Mouse (Mus musculus): ENCODE measurements around the gene Ndufc1.

DNA sequence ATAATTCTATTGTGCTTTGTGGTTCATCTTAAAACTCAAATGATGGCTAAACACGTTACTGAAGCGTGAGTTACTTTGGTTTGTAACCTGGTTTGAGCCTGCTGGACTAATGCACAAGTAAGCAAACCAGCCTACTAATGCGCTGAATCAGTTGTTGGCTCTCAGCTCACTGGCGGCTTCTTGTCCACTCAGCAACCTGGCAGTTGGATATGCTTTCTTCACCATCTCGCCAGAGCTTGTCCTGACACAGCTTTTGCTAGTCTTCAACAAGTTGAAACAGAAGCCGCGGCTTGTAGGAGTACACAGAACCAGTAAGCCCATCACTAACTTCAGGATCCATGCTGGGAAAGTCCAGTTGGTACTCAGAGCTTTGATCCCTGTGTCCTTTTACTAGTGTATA, 3.7 kb upstream of the Ndufc1 start:
- no peak for TF ChIP-seq CTCF (IDR thresholded peaks at IDR 0.05; ENCODE audit: extremely low read depth, insufficient read length, insufficient replicate concordance, low read depth, low read length)
- TF ChIP-seq POLR2A (IDR thresholded peaks at IDR 0.05; ENCODE audit: low read depth, low read length) = no peak

Data from small intestine, adult 2 months (tissue).